Mouse (Mus musculus) midbrain, postnatal 0 days (tissue): Measurements from ENCODE around the gene Jph2. TPM values are rescaled to one million over a fixed set of nuclear protein-coding genes. Genes with fewer than 3 reads are reported as not detected.

Source experiments
- ATAC-seq: fragments of 200-750 bp; cut with Nextera tagmentation; 2 replicates; pipeline ENCODE4 v1.8.0; 2017; ENCODE audit warnings: moderate number of reproducible peaks, mild to moderate bottlenecking, moderate TSS enrichment, moderate library complexity; ENCODE audit not compliant: low FRiP score
- DNase-seq: peaks from one replicate; pipeline ENCODE4 v3.0.0-alpha.2; 2015; ENCODE audit warnings: low spot score
- H3K27ac ChIP-seq: fragments of 300-500 bp; sonication (generic); 2 replicates; pipeline ENCODE4 v1.5.1; 2014; ENCODE audit warnings: low read depth, mild to moderate bottlenecking, low read length, mixed read lengths
- H3K27me3 ChIP-seq: fragments of 300-500 bp; sonication (generic); 2 replicates; pipeline ENCODE4 v1.6.1; 2014; ENCODE audit warnings: low read length, control low read depth, mixed read lengths; ENCODE audit not compliant: insufficient read depth
- H3K36me3 ChIP-seq: fragments of 300-500 bp; sonication (generic); 2 replicates; pipeline ENCODE4 v1.6.1; 2014; ENCODE audit warnings: low read length, control low read depth, mixed read lengths; ENCODE audit not compliant: insufficient read depth
- H3K4me1 ChIP-seq: fragments of 300-500 bp; sonication (generic); 2 replicates; pipeline ENCODE4 v1.6.1; 2014; ENCODE audit warnings: mild to moderate bottlenecking, control low read depth, antibody characterized with exemption, low read length, mixed read lengths; ENCODE audit not compliant: insufficient read depth
- H3K4me2 ChIP-seq: fragments of 300-500 bp; sonication (generic); 2 replicates; pipeline ENCODE4 v1.6.1; 2014; ENCODE audit warnings: low read depth, mild to moderate bottlenecking, low read length, mixed read lengths; ENCODE audit not compliant: poor library complexity, severe bottlenecking
- H3K4me3 ChIP-seq: fragments of 300-500 bp; sonication (generic); 2 replicates; pipeline ENCODE4 v1.5.1; 2014; ENCODE audit warnings: low read depth, mild to moderate bottlenecking, low read length, moderate library complexity
- H3K9ac ChIP-seq: fragments of 300-500 bp; sonication (generic); replicated peaks from 2 replicates; pipeline ENCODE4 v1.6.1; 2014; ENCODE audit warnings: mild to moderate bottlenecking, low read length, moderate library complexity, mixed read lengths; ENCODE audit not compliant: poor library complexity, severe bottlenecking
- H3K9me3 ChIP-seq: fragments of 300-500 bp; sonication (generic); 2 replicates; pipeline ENCODE4 v1.6.1; 2016; ENCODE audit warnings: low read length, control low read depth
- CTCF ChIP-seq: IDR thresholded peaks from 2 replicates; pipeline ENCODE4 v1.5.1; 2016; ENCODE audit warnings: antibody characterized with exemption, mild to moderate bottlenecking
- WGBS: fragments of 180-500 bp; shearing (Covaris S2); extraction: QIAGEN DNeasy Blood & Tissue Kit; methylation state at CpG from one replicate; pipeline ENCODE4 v1.1.7; 2014; 5-methylcytosine and 5-hydroxymethylcytosine counted together
- polyA plus RNA-seq: library from polyadenylated mRNA; unstranded; fragments of >200 nt; fragmentation: Nextera tagmentation; extraction: Ambion mirVana; gene quantifications from 2 replicates; pipeline ENCODE4 v1.2.1, GENCODE M21; 2015
- total RNA-seq: library from RNA; depleted of rRNA; stranded (reverse); fragments of >200 nt; gene quantifications from 2 replicates; pipeline ENCODE4 v1.2.3, GENCODE M21; 2014

Gene Jph2
- total and polyA plus RNA-seq, 2 experiments from 2014 or later = 1.5 to 3.5 TPM

- Histone ChIP-seq H3K4me1 (0 out of 2 replicates have a peak, but pooled peaks cover 3% of the 10 kb centered on the region), H3K9me3 (no peaks in the 10 kb centered on the region), H3K27me3 (no peaks in the 10 kb centered on the region), H3K4me2 (no peak overlapping the region), H3K36me3 (no peaks in the 10 kb centered on the region), H3K27ac (no peak overlapping the region), H3K4me3 (no peak overlapping the region), H3K9ac (no peak overlapping the region)
- WGBS = 85% methylated on average over 11 of the region's 11 CpGs
- ATAC-seq (no peak), DNase-seq (no peak)
- no peak for TF ChIP-seq CTCF
Measured at GRCm38 (mm10) chr2:163346497-163346896, 51.3 kb downstream of the Jph2 start.

GRCm38 (mm10) chr2:163344976-163345660 is 52.7 kb downstream of the Jph2 start:
- DNase-seq (no peak), ATAC-seq (no peak)
- 78% methylated on average over 13 of the region's 13 CpGs for WGBS
- Histone ChIP-seq H3K4me1 (0 out of 2 replicates have a peak, but pooled peaks cover 3% of the 10 kb centered on the region), H3K9me3 (no peaks in the 10 kb centered on the region), H3K4me2 (no peak overlapping the region), H3K27me3 (peaks cover 8% of the 10 kb centered on the region; the same call in 1 of the 2 replicates), H3K4me3 (no peak overlapping the region), H3K36me3 (no peaks in the 10 kb centered on the region), H3K27ac (no peak overlapping the region), H3K9ac (no peak overlapping the region)
- TF ChIP-seq CTCF = no peak

DNA sequence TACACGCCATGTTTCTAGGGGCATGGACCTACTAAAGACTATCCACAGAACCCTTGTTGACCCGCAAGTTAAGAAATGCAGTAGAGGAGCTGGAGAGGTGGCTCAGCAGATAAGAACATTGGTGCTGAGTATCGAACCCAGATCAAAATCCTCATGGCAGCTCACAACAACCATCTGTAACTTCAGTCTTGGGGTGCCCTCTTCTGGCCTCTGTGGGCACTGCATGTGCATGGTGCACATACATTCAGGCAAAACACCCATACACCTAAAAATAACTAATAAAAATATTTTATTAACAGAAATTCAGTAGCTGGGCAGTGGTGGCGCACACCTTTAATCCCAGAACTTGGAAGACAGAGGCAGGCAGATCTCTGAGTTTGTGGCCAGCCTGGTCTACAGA is 54.1 kb downstream of the Jph2 start:
- Histone ChIP-seq H3K9ac (no peak overlapping the region), H3K9me3 (no peaks in the 10 kb centered on the region), H3K4me1 (no peaks in the 10 kb centered on the region), H3K4me3 (no peak overlapping the region), H3K4me2 (no peak overlapping the region), H3K27ac (no peak overlapping the region), H3K36me3 (no peaks in the 10 kb centered on the region), H3K27me3 (peaks cover 20% of the 10 kb centered on the region)
- 80% methylated on average over 4 of the region's 4 CpGs for WGBS
- ATAC-seq (no peak), DNase-seq (peak; percentile 21)
- peak; percentile 72 for TF ChIP-seq CTCF

DNA sequence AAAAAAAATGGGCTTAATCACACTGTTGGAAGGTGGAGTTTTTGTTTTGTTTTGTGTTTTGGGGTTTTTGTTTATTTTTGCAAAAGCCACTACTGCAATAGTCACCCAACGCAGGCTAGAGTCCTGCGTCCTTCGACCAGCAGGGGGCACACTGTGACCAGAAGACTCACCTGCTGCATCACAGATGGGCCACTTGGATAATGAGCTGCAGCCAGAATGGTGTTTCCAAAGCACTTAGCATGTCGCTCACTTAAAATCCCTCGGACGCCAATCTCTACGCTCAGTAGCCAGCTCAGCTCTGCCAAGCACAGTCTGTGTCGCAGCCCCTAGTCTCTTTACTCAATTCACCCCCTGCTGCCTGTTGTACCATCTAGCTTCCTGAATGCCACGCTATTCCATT is 57.5 kb downstream of the Jph2 start:
- Histone ChIP-seq H3K4me2 (no peak overlapping the region), H3K36me3 (no peaks in the 10 kb centered on the region), H3K27me3 (peaks cover 32% of the 10 kb centered on the region), H3K4me1 (no peaks in the 10 kb centered on the region), H3K4me3 (no peak overlapping the region), H3K9ac (no peak overlapping the region), H3K9me3 (no peaks in the 10 kb centered on the region), H3K27ac (no peak overlapping the region)
- peak; percentile 90 for TF ChIP-seq CTCF
- 17% methylated on average over 9 of the region's 9 CpGs for WGBS
- ATAC-seq (peak; percentile 69; the same call in 1 of the 2 replicates), DNase-seq (peak; percentile 83)

GRCm38 (mm10) chr2:163332368-163333055 is 65.3 kb downstream of the Jph2 start:
- no peak overlapping the region for H3K4me3 ChIP-seq
- DNase-seq = no peak
- 82% methylated on average over 13 of the region's 13 CpGs for WGBS
- H3K9me3 ChIP-seq = no peaks in the 10 kb centered on the region
- no peak for TF ChIP-seq CTCF
- H3K9ac ChIP-seq = no peak overlapping the region
- H3K4me2 ChIP-seq = no peak overlapping the region
- ATAC-seq = no peak
- no peaks in the 10 kb centered on the region for H3K36me3 ChIP-seq
- no peaks in the 10 kb centered on the region; the same call in 1 of the 2 replicates for H3K27me3 ChIP-seq
- H3K4me1 ChIP-seq = no peaks in the 10 kb centered on the region
- H3K27ac ChIP-seq = no peak overlapping the region

- Histone ChIP-seq H3K4me3 (no peak overlapping the region), H3K27ac (no peak overlapping the region), H3K9me3 (no peaks in the 10 kb centered on the region), H3K27me3 (no peaks in the 10 kb centered on the region), H3K4me1 (no peaks in the 10 kb centered on the region), H3K9ac (no peak overlapping the region), H3K4me2 (no peak overlapping the region), H3K36me3 (no peaks in the 10 kb centered on the region)
- ATAC-seq (no peak), DNase-seq (no peak)
- TF ChIP-seq CTCF = no peak
- WGBS = 84% methylated on average over 6 of the region's 6 CpGs
Measured at GRCm38 (mm10) chr2:163331423-163331822, 66.4 kb downstream of the Jph2 start.
